In the genomic region with DNA sequence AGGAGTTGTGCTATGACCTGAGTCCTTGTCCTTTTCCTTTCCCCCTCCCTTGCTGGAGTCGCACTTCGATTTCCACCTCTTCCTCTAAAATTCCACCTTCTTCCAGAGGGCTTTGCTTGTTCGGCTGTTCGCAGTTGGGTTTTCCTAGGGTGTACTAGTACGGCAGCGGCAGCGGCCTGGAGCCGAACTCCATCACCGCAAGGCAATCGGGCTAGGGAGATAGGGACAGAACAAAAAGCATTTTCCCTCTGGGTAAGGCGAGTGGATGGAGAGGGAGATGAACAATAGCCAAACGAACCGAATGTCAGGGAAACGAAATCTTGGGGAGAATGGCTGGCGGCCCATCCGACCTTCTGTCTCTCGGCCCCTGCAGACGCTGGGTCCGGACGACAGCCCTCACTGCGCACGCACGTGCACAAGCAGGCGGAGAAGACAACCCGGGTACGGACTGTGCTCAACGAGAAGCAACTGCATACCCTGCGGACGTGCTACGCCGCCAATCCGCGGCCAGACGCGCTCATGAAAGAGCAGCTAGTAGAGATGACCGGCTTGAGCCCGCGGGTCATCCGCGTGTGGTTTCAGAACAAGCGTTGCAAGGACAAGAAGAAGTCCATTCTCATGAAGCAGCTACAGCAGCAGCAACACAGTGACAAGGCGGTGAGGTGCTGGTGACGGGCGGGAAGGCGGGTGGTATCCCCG, we compare ENCODE assay signal across 9 mouse cellular contexts. TPM values are rescaled to one million over a fixed set of nuclear protein-coding genes. Genes with fewer than 3 reads are reported as not detected.
DNase-seq lines count a peak whose midpoint lies in the region; ATAC-seq and TF ChIP-seq lines count a peak whose summit lies in the region.
"Had no signal": no experiment of that assay in that cellular context is flagged by ENCODE, and none has a peak within 500 bp of the region (broad histone marks: within the 10 kb centered on the region; RNA-seq: fewer than 3 reads in every experiment).

No protein-coding gene starts in this region.

- under 1% methylated on average over 46 of the region's 46 CpGs for WGBS in forebrain, embryonic 16.5 days
- WGBS in hindbrain, postnatal 0 days = under 1% methylated on average over 46 of the region's 46 CpGs
- 2% methylated on average over 46 of the region's 46 CpGs for WGBS in liver, embryonic 12.5 days (ENCODE audit: insufficient replicate concordance)

- H3K27ac ChIP-seq in forebrain, embryonic 16.5 days (ENCODE audit: low read length) = no peak overlapping the region
- no peak overlapping the region for H3K27ac ChIP-seq in hindbrain, postnatal 0 days
- no peak overlapping the region for H3K27ac ChIP-seq in liver, embryonic 12.5 days

- H3K9ac ChIP-seq in forebrain, embryonic 16.5 days (replicated peaks; ENCODE audit: low read depth, low read length) = no peak overlapping the region
- H3K9ac ChIP-seq in hindbrain, postnatal 0 days (replicated peaks; ENCODE audit: low read length) = no peak overlapping the region
- H3K9ac ChIP-seq in liver, embryonic 12.5 days = no peak overlapping the region

- H3K27me3 ChIP-seq in forebrain, embryonic 16.5 days (replicated peaks; ENCODE audit: control insufficient read depth, insufficient read depth, low read length) = peaks cover 60% of the 10 kb centered on the region
- H3K27me3 ChIP-seq in hindbrain, postnatal 0 days (ENCODE audit: insufficient read depth, low read length) = peaks cover 68% of the 10 kb centered on the region
- H3K27me3 ChIP-seq in liver, embryonic 12.5 days (replicated peaks) = peaks cover 100% of the 10 kb centered on the region

- ATAC-seq in forebrain, embryonic 16.5 days = no peak
- ATAC-seq in hindbrain, postnatal 0 days = no peak
- ATAC-seq in liver, embryonic 12.5 days = no peak

- TF ChIP-seq CTCF in hindbrain, postnatal 0 days (IDR thresholded peaks at IDR 0.05; ENCODE audit: low read depth) = no peak

- no peak overlapping the region for H3K4me3 ChIP-seq in forebrain, embryonic 16.5 days (replicated peaks; ENCODE audit: low read length)
- no peak overlapping the region for H3K4me3 ChIP-seq in hindbrain, postnatal 0 days (ENCODE audit: low read length)
- H3K4me3 ChIP-seq in liver, embryonic 12.5 days = peak overlapping the region; percentile 25

- H3K4me1 ChIP-seq in forebrain, embryonic 16.5 days (replicated peaks; ENCODE audit: control insufficient read depth, insufficient read depth, low read length) = peaks cover 43% of the 10 kb centered on the region
- no peaks in the 10 kb centered on the region; the same call in 1 of the 2 replicates for H3K4me1 ChIP-seq in hindbrain, postnatal 0 days (ENCODE audit: insufficient read depth, low read length)
- peaks cover 33% of the 10 kb centered on the region for H3K4me1 ChIP-seq in liver, embryonic 12.5 days

- no peaks in the 10 kb centered on the region for H3K36me3 ChIP-seq in forebrain, embryonic 16.5 days (ENCODE audit: control insufficient read depth, insufficient read depth)
- H3K36me3 ChIP-seq in hindbrain, postnatal 0 days (ENCODE audit: insufficient read depth, low read length) = no peaks in the 10 kb centered on the region
- no peaks in the 10 kb centered on the region for H3K36me3 ChIP-seq in liver, embryonic 12.5 days

- peak overlapping the region; percentile 31 for H3K4me2 ChIP-seq in forebrain, embryonic 16.5 days (ENCODE audit: low read length)
- peak overlapping the region; percentile 14; the same call in 1 of the 2 replicates for H3K4me2 ChIP-seq in hindbrain, postnatal 0 days (ENCODE audit: low read depth, low read length)
- peak overlapping the region; percentile 47 for H3K4me2 ChIP-seq in liver, embryonic 12.5 days

- DNase-seq in ovary, postnatal 10 days (ENCODE audit: low spot score) = peak; percentile 35
- no peak for DNase-seq in ovary, postnatal 14 days (ENCODE audit: low spot score)
- peak; percentile 59 for DNase-seq in cerebellum, adult 8-10 months
- no peak for DNase-seq in hindbrain, postnatal 0 days (ENCODE audit: low spot score)
- peak; percentile 61 for DNase-seq in retina, embryonic 14.5 days (ENCODE audit: low spot score)
- DNase-seq in layer of hippocampus, adult 9-11 months = no peak

- no peaks in the 10 kb centered on the region for H3K9me3 ChIP-seq in forebrain, embryonic 16.5 days (ENCODE audit: control insufficient read depth, low read length)
- H3K9me3 ChIP-seq in hindbrain, postnatal 0 days (ENCODE audit: low read length) = no peaks in the 10 kb centered on the region
- peaks cover 9% of the 10 kb centered on the region; the same call in 1 of the 2 replicates for H3K9me3 ChIP-seq in liver, embryonic 12.5 days (replicated peaks)

RNA-seq across cellular contexts. Expression of a gene that starts 5.4 kb away (rescaled TPM):
- polyA plus RNA-seq in forebrain, embryonic 16.5 days (2015; fragmentation: Nextera tagmentation; extraction: Ambion mirVana) = 0.18 and 0.37 TPM in 2 replicates
- total RNA-seq in hindbrain, postnatal 0 days (2014; rRNA removed) = 1.2 and 1.6 TPM in 2 replicates
- polyA plus RNA-seq in hindbrain, postnatal 0 days (2015; fragmentation: Nextera tagmentation; extraction: Ambion mirVana) = 0.53 and 0.95 TPM in 2 replicates
- polyA plus RNA-seq in liver, embryonic 12.5 days (2016; fragmentation: Nextera tagmentation; extraction: Ambion mirVana) = 0.50 and 1.3 TPM in 2 replicates
- total RNA-seq: adrenal gland, postnatal 36 days had no signal

RNA-seq across cellular contexts. Expression of a gene that starts 31.8 kb away (rescaled TPM):
- polyA plus RNA-seq in forebrain, embryonic 16.5 days (2015; fragmentation: Nextera tagmentation; extraction: Ambion mirVana) = 87.3 and 93.0 TPM in 2 replicates
- total RNA-seq in hindbrain, postnatal 0 days (2014; rRNA removed) = 12.5 and 17.6 TPM in 2 replicates
- 127 and 145 TPM in 2 replicates for polyA plus RNA-seq in hindbrain, postnatal 0 days (2015; fragmentation: Nextera tagmentation; extraction: Ambion mirVana)
- polyA plus RNA-seq in liver, embryonic 12.5 days (2016; fragmentation: Nextera tagmentation; extraction: Ambion mirVana) = 164 and 175 TPM in 2 replicates

Comparison
In these comparisons a context has a peak if more than half of its experiments do, and no peak if none do; other contexts are left out.
1. DNase-seq: peak in ovary, postnatal 10 days (single experiment), cerebellum, adult 8-10 months (single experiment) and retina, embryonic 14.5 days (single experiment); none in ovary, postnatal 14 days (single experiment), hindbrain, postnatal 0 days (single experiment) and layer of hippocampus, adult 9-11 months (single experiment).
2. Peak in every context shown above with its lines, with median percentiles within 50 percentile points of each other: H3K4me2 ChIP-seq.